27 mouse cellular contexts compared by ENCODE assay signal in genomic region chr1:138274930-138275329, GRCm38 (mm10). TPM values are rescaled to one million over a fixed set of nuclear protein-coding genes. Genes with fewer than 3 reads are reported as not detected.
DNase-seq lines count a peak whose midpoint lies in the region; ATAC-seq lines count a peak whose summit lies in the region.
"Had no signal": no experiment of that assay in that cellular context is flagged by ENCODE, and none has a peak within 500 bp of the region (broad histone marks: within the 10 kb centered on the region; RNA-seq: fewer than 3 reads in every experiment).

No protein-coding gene starts in this region.

- DNase-seq in layer of hippocampus, adult 9-11 months = peak; percentile 17
- DNase-seq in layer of hippocampus, postnatal 10 days (ENCODE audit: low spot score in 2 of 2) = no peak
- DNase-seq in 416B (ENCODE audit: low read depth) = peak; percentile 19
- no peak for DNase-seq in testis, postnatal 14 days (ENCODE audit: low spot score)
- DNase-seq in adrenal gland, adult 18-20 months (ENCODE audit: low spot score in 2 of 2) = no peak
- DNase-seq: adrenal gland, postnatal 14 days; cerebellum, adult 2 months; cerebellum, postnatal 14 days; forebrain, postnatal 0 days; heart, postnatal 14 days; kidney, adult 9 months; kidney, postnatal 14 days; thymus, postnatal 4 days had no signal

- peak; percentile 90 for ATAC-seq in granulocyte monocyte progenitor cell, adult 5-6 weeks (replicated peaks; ENCODE audit: poor library complexity, severe bottlenecking)
- peak; percentile 57 for ATAC-seq in monocyte, adult 5-6 weeks (replicated peaks; ENCODE audit: insufficient number of reproducible peaks, low FRiP score, low TSS enrichment, poor library complexity, severe bottlenecking)
- ATAC-seq: forebrain, postnatal 0 days; hindbrain, postnatal 0 days; intestine, embryonic 16.5 days; midbrain, embryonic 15.5 days; Patski had no signal

RNA-seq across cellular contexts. Expression of gene Atp6v1g3, which starts 1.4 kb away (rescaled TPM):
- not detected for total RNA-seq in layer of hippocampus, postnatal 10 days (2021)
- total RNA-seq in granulocyte monocyte progenitor cell, adult 5-6 weeks (2014; fragmentation: Nextera tagmentation) = not detected in 2 replicates
- not detected in 2 replicates for total RNA-seq in granulocyte monocyte progenitor cell, adult 5-6 weeks (2017)
- total RNA-seq in monocyte, adult 5-6 weeks (2017) = 0.86 to 1.5 TPM in 2 of 3 replicates, not detected in the other
- not detected for total RNA-seq in adrenal gland, adult 18-20 months (2021)
- total RNA-seq: adrenal gland, postnatal 14 days; forebrain, postnatal 0 days; gastrocnemius, adult 8-10 months; gastrocnemius, postnatal 4 days; heart, adult 8-10 months; heart, postnatal 14 days; hindbrain, postnatal 0 days; layer of hippocampus, postnatal 14 days; left cerebral cortex, adult 2 months; left cerebral cortex, postnatal 25 days; liver, adult 2 months; MEL had no signal

Comparison
In these comparisons a context has a peak if more than half of its experiments do, and no peak if none do; other contexts are left out.
1. DNase-seq: peak in layer of hippocampus, adult 9-11 months (single experiment) and 416B (single experiment); none in layer of hippocampus, postnatal 10 days (0 of 2), testis, postnatal 14 days (single experiment) and adrenal gland, adult 18-20 months (0 of 2).